Mouse (Mus musculus): Measurements from ENCODE around the gene Upf1.

Upf1 gene

GRCm38 (mm10) chr8:70359411-70359810 is 6.3 kb upstream of the Upf1 start:
- DNase-seq (ENCODE audit: low spot score) = no peak

DNA sequence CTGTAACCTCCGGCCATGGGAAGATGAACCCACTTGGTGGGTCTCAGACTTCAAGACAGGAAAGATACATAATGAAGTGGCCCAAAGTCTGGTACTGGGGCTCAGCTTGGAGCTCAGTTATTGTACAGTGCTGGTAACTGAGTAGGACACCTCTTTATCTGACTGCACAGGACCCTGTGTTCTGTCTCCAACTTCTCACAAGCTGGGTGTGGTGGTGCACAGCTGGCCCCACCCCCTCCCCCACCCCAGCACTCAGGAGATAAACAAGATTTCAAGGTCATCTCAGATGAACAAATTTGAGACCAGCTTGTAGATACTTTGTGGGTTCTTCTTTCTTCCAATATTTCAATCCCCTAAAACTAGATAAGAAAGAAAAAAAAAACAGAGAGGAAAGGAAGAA is 3.0 kb upstream of the Upf1 start:
- no peak for DNase-seq (ENCODE audit: low spot score)

DNA sequence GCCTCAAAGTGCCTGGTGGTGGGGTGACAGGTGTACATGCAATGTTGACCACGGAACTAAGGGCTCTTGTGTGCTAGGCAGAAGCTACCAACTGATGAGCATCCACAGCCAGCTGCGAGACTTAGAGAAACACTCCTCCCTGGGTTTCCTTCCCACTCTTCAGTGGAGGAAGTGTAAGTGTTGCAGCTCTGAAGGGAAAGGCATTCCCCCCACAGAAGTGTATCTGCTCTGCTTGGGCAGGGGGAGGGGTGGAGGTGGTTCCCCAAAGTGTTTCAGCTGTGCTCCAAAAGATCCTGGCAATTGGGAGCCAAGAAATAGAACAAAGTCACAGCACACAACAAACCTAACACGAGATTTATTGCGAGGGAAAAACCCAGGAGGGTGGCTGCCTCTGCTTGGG is 926 bp upstream of the Upf1 start:
- DNase-seq (ENCODE audit: low spot score) = no peak

DNA sequence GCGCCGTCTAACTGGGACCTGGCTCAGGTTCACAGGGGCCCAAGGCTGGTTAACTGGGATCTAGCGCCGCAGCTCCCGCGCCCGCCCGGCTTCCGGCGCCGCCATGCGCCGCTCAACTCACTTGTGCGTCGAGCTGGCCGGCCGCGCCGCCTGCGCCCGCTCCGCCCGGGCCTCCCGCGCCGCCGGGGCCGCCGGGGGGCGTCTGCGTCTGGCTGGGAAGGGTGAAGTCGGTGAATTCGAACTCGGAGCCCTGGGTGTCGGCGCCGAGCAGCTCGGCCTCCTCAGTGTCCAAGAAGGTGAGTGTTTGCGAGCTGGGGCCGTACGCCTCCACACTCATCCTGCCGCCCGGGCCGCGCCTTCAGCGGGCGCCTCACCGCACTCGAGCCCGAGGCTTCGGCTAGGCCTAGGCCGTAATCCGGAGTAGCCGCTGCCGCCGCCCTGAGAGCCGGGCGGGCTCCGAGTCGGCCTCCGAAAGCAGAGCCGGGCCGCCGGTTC is 374 bp downstream of the Upf1 start:
- DNase-seq (ENCODE audit: low spot score) = peak; percentile 49

DNA sequence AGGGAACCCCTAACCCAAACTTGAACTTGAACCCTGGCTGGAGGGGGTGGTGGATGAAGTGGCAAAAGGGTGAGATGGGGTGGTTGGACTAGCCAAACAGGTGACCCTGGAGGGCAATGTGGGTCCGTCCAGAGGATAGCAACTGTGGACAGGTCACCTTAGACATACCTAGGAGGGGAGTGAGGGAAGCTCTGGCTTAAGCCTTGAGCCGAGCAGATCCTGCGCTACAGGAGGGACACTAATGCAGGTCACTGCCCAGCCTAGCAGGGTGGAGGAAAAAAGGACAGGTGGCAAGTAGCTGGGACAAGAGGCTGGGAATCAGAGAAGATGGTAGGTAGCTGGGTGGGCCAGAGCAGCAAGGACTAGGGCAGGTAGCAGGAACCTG is 1.1 kb downstream of the Upf1 start:
- no peak for DNase-seq (ENCODE audit: low spot score)

DNA sequence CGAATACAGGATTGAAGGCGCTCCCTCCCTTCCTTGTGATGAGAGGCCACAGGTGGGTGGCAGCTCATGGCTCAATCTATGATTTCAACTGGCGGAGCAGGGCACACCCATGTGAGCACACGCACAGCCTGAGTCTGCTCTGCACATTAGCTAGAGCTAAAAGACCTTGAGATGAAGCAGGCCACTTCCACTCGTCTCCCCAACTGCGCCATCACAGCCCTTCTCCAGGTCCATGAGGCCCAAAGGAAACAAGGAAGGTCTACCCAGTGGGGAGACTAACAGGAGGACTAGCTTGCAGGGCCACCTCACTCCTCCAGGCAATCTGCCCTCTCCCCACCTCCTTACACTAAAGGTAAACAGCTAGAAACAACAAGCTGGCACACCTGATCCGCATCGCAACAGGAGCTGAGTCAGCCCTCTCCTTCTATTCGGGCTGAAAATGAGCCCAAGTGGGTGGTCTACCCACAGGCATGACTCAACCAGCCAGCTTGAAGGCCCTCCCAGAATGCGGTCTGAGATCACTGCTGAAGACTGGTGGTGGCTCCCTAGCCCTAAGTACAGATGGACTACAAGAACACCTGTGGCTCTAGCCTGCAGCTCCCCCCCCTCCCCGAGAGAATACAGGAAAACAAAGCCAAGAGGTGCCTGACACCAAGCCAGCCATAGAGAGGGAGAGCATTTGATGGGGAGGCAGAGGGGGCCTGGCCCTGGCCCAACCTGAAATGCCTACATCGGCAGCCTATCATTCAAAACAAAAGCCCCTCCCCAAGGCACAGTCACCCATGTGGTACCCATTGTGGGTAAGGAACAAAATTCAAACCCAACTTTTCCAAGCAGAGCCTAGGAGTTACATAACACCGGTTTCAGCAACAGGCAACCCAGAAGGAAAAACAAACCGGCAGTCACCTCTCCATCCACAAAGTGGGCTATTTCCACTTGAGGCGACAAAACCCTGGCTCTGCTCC is 1.8 kb downstream of the Upf1 start:
- no peak for DNase-seq (ENCODE audit: low spot score)

- no peak for DNase-seq (ENCODE audit: low spot score)
Measured at GRCm38 (mm10) chr8:70347860-70348420, 5.1 kb downstream of the Upf1 start.

- no peak for DNase-seq (ENCODE audit: low spot score)
Measured at GRCm38 (mm10) chr8:70347443-70347842, 5.6 kb downstream of the Upf1 start.

- no peak for DNase-seq (ENCODE audit: low spot score)
Measured at GRCm38 (mm10) chr8:70344279-70344678, 8.8 kb downstream of the Upf1 start.

DNA sequence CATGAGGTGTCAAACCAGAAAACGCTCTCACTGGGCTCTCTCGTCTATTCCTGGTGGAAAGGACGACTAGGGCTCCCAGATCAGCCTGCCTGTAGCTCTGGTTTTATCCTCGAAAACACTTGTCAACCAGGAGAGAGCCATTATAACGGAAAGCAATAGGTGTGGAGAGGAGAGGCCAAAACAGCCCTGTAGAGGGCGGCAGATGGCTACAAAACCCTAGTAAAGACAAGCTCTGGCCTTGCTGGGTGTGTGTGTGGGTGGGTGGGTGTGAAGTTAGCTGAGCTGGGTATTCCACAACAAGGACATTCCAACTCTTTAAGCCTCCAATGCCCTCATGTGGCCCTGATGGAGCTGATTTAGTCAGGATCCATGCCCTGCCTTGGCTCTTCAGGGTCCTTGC is 9.4 kb downstream of the Upf1 start:
- no peak for DNase-seq (ENCODE audit: low spot score)

DNA sequence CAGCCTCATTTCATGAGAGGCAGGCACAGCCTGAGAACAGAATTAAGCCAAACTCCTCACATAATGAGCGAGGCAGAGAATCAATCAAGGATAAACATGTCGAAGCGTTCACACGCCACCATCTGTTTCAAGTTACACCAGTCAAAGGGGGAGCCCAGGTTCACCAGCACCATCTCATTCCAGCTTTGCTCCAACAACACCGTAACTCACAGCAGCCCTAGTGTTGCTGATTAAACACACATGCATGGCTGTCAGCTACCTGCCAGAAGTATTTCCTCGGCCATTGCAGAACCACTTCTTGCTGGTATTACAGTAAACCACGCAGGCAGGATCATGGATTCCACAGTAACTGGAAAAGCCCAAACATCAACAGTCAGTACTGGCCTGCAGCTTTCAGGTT is 10.0 kb downstream of the Upf1 start:
- DNase-seq (ENCODE audit: low spot score) = no peak

DNA sequence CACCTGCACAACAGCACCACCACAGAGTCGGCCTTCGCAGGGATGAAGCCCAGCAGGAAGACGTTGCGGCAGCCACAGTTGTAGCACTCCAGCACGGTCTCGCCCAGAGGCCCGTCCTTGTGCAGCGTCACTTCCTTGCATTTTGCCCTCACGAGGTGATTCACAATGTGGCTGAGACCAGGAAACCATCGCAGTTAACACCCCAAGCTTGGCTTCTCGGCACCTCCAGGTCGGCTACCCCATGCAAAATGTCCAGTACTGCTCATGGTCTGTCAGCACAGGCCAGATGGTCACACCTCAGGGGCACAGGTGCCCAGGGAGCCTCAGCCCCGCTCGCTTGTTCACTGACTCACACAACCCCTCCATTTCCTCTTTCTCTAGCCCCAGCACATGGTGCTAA is 11.1 kb downstream of the Upf1 start:
- DNase-seq (ENCODE audit: low spot score) = no peak

- no peak for DNase-seq (ENCODE audit: low spot score)
Measured at GRCm38 (mm10) chr8:70340659-70341058, 12.4 kb downstream of the Upf1 start.

DNA sequence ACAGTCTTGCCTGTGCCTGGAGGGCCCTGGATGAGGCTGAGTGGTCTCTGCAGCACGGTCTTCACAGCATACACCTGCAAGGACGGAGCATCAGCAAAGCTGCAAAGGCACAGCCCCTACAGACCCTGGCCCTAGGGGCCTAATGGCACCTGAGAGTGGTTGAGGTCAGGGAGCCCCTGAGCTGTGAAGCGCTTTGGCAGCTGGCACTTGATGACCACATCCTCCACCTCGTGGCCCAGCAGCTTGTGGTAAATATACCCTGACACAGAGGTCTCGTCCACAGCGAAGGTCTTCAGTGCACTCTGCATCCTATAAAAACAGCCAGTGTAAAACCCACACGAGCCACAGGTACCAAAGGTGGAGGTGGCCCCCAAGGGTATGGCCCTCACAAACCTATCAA is 14.1 kb downstream of the Upf1 start:
- DNase-seq (ENCODE audit: low spot score) = no peak

DNA sequence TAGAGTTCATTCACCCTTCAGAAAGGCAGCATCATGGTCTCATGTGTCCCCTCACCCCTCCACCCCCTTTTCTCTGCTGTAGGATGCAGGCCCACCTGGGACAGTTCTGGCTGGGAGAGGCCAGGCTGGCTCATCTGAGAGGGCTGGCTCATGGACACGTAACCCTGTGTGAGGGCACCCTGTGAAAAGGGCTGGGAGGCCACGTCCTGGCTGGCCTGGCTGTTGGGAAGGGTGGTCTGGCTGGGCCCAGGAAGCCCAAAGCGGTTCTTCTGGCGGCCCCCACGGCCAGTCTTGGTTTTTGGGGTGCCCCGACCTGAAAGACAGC is 20.2 kb downstream of the Upf1 start:
- no peak for DNase-seq (ENCODE audit: low spot score)

- no peak for DNase-seq (ENCODE audit: low spot score)
Measured at GRCm38 (mm10) chr8:70332070-70332877, 20.8 kb downstream of the Upf1 start.

- no peak for DNase-seq (ENCODE audit: low spot score)
Measured at GRCm38 (mm10) chr8:70331526-70331925, 21.6 kb downstream of the Upf1 start.

GRCm38 (mm10) chr8:70330741-70331364 is 22.2 kb downstream of the Upf1 start:
- DNase-seq (ENCODE audit: low spot score) = no peak

DNA sequence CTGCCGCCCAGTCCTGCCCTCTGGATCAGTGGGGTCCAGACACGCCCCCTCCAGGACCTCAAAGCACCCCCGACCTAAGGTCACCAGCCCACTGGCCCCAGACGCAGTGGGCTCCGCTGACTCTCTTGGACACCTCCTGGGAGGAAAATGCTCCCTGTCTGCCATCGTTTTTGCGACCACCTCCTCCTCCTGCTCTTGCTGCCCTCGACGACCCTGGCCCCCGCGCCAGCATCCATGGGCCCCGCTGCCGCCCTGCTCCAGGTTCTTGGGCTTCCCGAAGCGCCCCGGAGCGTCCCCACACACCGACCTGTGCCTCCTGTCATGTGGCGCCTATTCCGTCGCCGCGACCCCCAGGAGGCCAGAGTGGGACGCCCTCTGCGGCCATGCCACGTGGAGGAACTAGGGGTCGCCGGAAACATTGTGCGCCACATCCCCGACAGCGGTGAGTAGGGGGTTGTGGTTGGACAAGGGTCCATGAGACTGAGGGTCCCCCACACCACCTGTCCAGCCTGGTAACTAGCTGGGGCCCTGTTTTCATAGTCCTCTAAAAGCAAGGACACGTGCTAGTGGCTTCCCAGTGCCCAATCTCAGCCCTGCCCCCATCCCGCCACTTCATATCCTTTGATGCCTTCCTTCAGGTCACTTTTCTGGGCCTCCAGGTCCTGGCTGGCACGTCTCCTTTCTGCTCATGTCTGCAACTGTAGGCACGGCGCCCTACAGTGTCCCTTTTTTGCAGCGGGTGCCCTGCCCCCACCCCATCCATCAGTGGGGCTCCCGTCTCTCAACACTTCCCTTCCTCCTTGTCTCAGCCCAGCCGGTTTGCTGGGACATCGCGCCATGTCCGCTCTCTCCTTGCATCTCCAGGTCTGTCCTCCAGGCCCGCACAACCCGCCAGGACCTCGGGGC is 23.0 kb downstream of the Upf1 start:
- no peak for DNase-seq (ENCODE audit: low spot score)

DNA sequence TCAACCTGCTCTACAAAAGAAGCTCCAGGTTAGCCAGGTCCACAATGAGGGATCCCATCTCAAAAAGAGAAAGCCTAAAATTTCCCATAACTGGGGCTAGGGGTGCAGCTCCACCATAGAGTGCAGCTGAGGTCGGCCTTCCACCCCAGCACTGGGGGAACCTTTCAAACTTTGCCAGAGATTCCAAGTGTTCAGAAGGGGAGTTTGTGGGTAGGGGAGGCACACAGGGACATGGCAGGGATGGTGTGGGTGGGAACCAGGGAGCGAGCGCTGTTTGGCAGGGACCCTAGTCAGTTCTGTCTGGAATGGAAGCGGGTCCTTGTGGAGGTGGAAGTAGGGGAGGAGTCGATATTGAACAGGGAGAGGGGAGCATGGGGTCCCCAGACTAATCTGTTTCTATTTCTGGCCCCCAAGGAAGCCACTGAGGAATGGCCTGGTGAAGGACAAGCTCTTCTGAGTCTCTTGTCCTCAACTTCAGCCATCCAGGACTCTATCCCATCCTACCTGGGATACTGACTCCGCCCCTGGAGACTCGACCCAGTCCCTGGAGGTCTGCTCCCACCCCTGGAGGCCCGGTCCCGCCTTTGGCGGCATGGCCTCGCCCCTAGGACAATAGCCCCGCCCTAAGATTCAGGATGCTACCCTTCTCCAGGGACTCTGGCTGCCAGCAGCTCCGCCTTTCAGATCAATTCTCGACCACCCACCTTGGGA is 23.8 kb downstream of the Upf1 start, which contains the start of gene Gdf1:
Gene Gdf1 (plus strand): TSS at position 694 of the 711 bp plus-strand sequence.
- DNase-seq (ENCODE audit: low spot score) = no peak

- no peak for DNase-seq (ENCODE audit: low spot score)
Measured at GRCm38 (mm10) chr8:70327512-70327911, 25.6 kb downstream of the Upf1 start.
